Mouse (Mus musculus) B cell, adult 2 months (primary cell): ENCODE measurements around the gene Gpr84.

ENCODE experiments used
- DNase-seq, 2 experiments: peaks; one replicate each; pipeline ENCODE4 v3.0.0; 2022

Gene Gpr84

GRCm38 (mm10) chr15:103305070-103305678, 5.2 kb downstream of the Gpr84 start:
- peak; percentile 80 for DNase-seq

- DNase-seq = no peak
These were observed 5.8 kb downstream of the Gpr84 start for GRCm38 (mm10) chr15:103304616-103304969.

- no peak for DNase-seq
These were observed 6.3 kb downstream of the Gpr84 start for GRCm38 (mm10) chr15:103303916-103304615.

GRCm38 (mm10) chr15:103302341-103303021, 7.9 kb downstream of the Gpr84 start:
- no peak for DNase-seq

- no peak for DNase-seq
These were observed 8.7 kb downstream of the Gpr84 start for GRCm38 (mm10) chr15:103301547-103302340.

GRCm38 (mm10) chr15:103301046-103301445, 9.4 kb downstream of the Gpr84 start:
- DNase-seq = no peak

GRCm38 (mm10) chr15:103300560-103300959, 9.9 kb downstream of the Gpr84 start:
- DNase-seq = no peak

GRCm38 (mm10) chr15:103300067-103300471, 10.3 kb downstream of the Gpr84 start:
- DNase-seq = no peak

GRCm38 (mm10) chr15:103299644-103300043, 10.8 kb downstream of the Gpr84 start:
- DNase-seq = no peak

GRCm38 (mm10) chr15:103298861-103299616, 11.4 kb downstream of the Gpr84 start:
- no peak for DNase-seq

- DNase-seq = no peak
These were observed 12.4 kb downstream of the Gpr84 start for GRCm38 (mm10) chr15:103298026-103298425.

GRCm38 (mm10) chr15:103297313-103297712, 13.1 kb downstream of the Gpr84 start:
- no peak for DNase-seq

- DNase-seq = no peak
These were observed 14.6 kb downstream of the Gpr84 start for GRCm38 (mm10) chr15:103295851-103296250.

GRCm38 (mm10) chr15:103294649-103295048, 15.8 kb downstream of the Gpr84 start:
- DNase-seq = no peak

- no peak for DNase-seq
These were observed 17.0 kb downstream of the Gpr84 start for GRCm38 (mm10) chr15:103293375-103293774.

- DNase-seq = no peak
These were observed 17.6 kb downstream of the Gpr84 start for GRCm38 (mm10) chr15:103292673-103293345.

- no peak for DNase-seq
These were observed 19.6 kb downstream of the Gpr84 start for GRCm38 (mm10) chr15:103290843-103291242.

GRCm38 (mm10) chr15:103290417-103290816, 20.0 kb downstream of the Gpr84 start:
- DNase-seq = no peak

- no peak for DNase-seq
These were observed 20.8 kb downstream of the Gpr84 start for GRCm38 (mm10) chr15:103289600-103289999.

- no peak for DNase-seq
These were observed 24.5 kb downstream of the Gpr84 start for GRCm38 (mm10) chr15:103285778-103286417.

GRCm38 (mm10) chr15:103284647-103285046, 25.8 kb downstream of the Gpr84 start:
- DNase-seq = no peak
